Mouse (Mus musculus): ENCODE measurements around the gene Fndc5.

The Fndc5 gene

DNA sequence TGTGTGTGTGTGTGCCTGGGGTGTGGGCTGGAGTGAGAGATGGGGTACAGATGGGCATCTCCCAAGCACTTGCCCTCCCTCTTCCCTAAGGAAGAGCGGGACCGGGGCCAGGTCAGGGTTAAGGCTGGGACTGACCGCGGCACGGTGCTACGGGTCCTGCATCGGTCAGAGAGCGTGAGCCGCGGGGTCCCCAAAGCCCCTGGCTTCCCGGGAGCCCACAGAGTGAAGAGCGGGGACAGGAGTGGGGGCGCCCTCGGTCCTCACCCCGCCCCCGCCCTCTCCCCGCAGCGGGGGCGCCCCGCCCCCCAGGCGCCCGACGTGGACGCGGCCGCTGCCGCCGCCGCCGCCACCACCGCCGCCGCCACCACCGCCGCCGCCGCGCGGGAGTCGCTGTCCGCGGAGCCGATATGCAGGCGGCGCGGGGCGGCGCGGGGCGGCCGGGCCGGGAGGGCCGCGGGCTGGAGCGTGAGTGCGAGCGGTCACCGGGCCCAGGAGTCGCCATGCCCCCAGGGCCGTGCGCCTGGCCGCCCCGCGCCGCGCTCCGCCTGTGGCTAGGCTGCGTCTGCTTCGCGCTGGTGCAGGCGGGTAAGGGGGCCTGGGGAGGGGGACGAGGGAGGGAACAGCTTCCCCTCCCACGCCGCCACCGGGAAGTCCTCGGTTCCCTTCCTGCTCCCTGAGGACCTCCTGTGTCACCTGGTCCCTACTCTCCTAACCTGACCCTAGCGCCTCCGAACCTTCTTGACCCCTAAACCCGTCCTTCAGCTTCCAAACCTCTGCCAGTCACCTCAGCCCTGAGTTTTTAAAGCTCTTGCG is at the start of gene Fndc5:
Fndc5 (plus strand) TSS at position 421 of the 813 bp plus-strand sequence.
- DNase-seq (ENCODE audit: low spot score in 2 of 2), result no peak

DNA sequence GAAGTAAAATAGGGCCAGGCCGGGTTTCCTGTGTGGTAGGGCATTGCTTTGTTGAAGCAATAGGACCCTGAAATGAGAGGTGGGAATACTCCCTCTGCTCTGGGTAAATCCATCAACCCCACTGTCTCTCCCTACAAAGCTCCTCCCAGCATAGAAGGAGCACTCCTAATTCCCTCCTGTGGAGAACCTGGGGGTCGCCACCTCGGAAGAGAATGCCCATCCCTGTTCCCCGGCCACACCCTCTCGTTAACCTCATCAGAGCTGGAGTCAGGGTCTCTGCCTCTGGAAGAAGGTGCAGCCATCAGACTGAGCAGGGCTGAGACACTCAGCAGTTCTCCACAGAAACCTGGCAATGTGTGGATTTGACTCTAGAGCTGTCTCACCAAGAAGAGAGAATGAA is 48.9 kb upstream of the Fndc5 start:
- DNase-seq (ENCODE audit: low spot score in 2 of 2), result no peak

DNA sequence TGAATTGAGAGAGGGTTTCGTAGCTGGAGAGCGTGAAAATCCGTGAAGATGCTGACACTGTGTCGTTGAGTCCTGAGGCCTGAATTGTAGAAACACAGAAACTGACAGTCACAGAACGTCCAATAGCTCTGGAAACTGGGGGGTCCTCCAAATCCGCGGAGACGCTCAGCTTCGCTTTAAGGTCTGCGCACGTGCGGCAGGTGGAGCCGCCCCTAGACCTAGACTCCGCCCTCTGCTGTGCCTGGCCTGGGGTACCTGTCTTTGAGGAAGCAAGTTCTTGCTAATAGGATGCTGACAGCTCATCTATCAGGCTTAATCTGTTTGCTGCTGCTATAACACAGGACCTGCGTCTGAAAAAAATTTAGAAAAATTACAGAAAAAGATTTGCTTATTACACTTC is 41.5 kb upstream of the Fndc5 start:
- no peak for DNase-seq (ENCODE audit: low spot score in 2 of 2)

DNA sequence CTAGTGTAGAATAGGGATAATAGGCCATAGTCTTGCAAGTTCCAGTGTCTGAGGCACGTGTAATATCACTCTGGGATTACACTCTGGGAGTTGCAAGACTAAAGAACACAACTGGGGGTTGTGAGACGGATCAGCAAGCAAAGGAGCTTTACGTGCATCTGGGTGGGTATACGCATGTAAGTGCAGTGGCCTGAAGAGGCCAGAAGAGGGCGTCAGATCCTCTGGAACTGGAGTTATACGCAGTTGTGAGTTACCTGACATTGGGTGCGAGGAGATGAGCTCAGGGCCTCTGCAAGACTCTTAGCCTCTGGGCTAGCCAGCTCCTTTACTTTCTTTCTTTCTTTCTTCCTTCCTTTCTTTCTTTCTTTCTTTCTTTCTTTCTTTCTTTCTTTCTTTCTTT is 39.8 kb upstream of the Fndc5 start:
- no peak for DNase-seq (ENCODE audit: low spot score in 2 of 2)

DNA sequence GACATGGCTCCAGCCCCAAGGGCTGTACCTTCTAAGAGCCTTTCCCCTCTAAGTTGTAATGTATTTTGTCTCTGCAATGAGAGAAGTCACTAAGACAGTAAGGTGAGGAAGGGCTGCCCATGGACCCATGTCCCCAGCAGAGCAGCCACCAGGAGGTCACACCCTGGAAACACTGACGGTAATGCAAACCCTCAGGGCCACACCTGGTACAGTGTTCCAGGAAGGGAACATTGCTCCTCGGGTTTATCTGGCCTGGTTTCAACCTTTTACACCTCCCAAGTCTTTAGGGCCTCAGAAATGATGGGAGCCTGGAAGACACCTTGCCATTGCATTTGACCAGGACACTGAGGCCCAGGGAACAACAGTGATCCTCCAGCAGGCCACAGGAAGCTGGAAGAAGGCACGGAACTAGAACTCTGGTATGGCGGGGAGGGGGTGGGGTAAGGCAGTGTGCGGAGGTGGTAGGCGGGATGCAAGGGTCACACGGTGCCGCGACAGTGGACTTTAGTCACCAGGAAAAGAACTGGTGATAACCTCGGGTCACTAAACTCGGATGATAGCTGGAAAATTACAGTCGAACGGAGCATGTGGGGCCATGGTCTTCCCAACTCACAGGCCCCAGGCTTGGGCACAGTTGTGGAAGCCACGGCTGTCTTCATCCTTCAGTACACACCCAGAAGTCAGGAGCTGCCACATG is 34.5 kb upstream of the Fndc5 start:
- DNase-seq (ENCODE audit: low spot score in 2 of 2), result no peak

DNA sequence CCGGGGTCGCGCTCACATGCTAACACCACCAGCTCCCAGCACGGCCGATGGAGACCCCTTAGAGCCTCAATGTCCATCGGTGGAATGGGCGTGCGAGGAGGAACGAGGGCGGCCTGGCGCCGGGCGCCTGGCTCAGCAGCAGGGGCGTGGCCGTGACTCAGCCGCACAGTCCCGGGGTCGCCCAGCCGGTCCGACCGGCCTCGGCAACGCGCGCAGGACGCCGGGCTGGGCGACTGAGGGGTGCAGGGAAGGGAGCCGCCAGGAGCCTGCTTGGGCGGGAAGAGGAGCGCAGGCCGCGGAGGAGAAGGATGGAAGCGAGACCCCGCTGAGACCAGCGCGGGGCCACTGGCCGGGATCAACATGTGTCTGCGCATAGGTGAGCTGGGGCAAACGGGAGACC is 31.4 kb upstream of the Fndc5 start, which contains the start of gene Tmem54:
Tmem54 (plus strand) TSS at position 193 of the 400 bp plus-strand sequence.
- DNase-seq (ENCODE audit: low spot score in 2 of 2), result no peak

DNA sequence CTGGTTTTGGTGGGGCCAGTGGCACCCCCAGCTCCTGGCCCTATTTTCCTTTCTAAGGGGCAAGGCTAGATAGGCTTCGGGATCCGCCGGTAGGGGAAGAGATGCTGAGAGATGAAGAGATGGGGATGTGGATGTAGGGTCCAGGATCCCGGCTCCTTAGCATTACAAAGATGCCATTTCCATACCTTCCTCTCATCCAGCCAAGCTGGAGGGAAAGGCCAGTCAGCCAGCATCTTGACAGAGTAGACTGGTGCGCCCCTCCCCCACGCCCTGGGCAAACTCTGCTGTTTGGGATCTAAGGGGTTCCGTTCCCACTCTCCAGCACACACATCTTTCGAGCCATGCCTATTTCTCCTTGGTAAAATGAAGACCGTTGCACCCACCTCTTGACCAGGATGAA is 30.7 kb upstream of the Fndc5 start:
- DNase-seq (ENCODE audit: low spot score in 2 of 2), result no peak

DNA sequence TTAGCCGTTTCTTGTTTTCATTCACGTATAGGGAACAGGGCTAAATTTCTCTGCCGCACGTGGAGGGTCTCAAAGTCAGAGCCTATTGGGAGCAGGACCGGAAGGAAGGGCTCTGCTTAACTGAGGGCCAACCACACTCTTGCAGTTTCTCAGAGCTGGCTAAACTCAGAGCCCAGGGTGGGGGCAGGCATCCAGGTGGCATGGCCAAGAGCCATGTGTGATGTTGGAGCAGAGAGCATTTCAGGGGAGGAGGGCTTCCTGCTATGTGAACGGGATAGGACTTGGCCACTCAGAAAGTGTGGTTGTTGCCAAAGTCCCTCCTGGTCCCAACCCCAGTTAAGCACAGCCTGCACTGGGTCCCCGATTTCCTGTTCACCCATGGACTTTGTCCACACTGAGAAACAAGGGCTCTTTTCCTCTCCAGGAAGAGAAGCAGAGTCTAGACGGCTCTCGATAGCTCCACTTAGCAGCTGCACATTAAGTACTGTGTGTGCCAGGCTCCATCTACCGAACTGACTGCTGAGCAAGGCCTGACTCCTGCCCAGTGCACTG is 29.4 kb upstream of the Fndc5 start:
- DNase-seq (ENCODE audit: low spot score in 2 of 2), result no peak

DNA sequence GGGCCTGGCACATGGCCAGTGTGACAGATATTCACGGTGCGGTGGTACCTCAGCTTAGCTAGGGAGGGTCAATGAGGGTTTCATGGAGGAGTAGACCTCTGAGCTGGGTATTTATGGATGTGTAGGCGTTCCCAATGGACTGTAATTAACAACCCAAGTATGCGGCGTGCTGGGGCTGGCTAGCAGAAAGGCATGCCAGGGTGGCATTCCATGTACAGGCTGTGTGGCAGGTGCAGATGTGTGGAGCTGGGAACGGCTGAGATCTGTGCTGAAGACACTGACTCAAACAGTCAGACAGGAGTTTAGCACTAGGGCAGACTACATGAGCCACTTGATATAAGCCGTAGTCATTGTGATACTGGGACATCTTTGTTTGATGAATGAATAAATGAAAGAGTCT is 28.2 kb upstream of the Fndc5 start:
- DNase-seq (ENCODE audit: low spot score in 2 of 2), result no peak

DNA sequence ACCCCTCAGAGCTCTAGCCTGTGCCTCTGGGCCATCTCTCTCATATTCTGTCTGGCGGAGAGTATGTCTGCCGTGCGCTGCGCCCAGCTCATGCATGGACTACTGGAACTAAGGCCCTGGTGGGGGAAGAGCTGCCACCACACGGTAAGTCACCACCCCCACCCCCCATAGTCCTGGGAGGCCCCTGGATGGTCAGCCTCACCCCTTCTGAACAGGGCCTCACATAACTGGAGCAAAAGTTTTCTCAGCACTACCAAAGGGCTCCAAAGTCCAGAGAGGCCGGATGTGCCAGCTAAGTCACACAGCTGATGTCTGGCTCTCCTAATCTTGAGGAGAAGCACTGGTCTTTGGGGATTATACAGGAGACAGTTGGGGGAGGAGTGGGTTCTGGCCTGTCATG is 26.0 kb upstream of the Fndc5 start:
- DNase-seq (ENCODE audit: low spot score in 2 of 2), result no peak

DNA sequence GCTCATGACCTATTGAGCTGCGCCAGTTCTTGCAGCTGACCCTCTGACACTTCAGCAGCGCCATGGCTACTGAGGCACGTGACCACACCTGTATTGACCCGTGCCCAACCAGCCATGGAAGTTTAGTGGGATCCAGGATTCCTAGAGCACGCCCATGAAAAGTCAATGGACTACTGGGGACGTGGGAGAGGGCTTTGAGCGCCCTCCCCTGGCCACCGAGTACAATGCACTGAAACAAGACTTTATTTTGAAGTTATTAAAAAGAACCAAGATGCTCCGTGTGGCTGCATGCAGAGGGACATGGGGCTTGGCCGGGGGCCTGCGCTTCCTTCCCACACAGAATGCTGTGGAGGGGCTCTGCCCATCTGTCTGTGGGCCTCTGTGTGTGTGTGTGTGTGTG is 25.4 kb upstream of the Fndc5 start:
- no peak for DNase-seq (ENCODE audit: low spot score in 2 of 2)

DNA sequence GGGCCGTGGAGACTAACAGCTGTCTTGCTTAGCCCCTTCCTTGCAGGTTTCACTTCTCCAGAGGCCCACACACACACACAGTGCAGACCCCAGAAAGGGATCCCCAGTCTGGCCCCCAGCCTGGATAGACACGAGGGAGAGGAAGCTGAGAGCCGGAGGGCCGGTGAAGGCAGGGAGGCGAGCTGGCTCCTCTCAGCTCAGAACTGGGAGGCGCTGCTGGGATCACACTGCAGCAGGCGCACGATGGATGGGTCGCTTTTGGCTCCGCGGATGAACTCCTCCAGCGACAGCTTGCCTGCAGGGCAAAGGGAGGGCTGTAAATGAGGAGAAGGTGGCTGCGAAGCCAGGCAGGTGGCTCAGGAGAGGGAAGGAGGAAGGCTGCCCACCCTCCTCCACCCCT is 24.6 kb upstream of the Fndc5 start:
- DNase-seq (ENCODE audit: low spot score in 2 of 2), result no peak

DNA sequence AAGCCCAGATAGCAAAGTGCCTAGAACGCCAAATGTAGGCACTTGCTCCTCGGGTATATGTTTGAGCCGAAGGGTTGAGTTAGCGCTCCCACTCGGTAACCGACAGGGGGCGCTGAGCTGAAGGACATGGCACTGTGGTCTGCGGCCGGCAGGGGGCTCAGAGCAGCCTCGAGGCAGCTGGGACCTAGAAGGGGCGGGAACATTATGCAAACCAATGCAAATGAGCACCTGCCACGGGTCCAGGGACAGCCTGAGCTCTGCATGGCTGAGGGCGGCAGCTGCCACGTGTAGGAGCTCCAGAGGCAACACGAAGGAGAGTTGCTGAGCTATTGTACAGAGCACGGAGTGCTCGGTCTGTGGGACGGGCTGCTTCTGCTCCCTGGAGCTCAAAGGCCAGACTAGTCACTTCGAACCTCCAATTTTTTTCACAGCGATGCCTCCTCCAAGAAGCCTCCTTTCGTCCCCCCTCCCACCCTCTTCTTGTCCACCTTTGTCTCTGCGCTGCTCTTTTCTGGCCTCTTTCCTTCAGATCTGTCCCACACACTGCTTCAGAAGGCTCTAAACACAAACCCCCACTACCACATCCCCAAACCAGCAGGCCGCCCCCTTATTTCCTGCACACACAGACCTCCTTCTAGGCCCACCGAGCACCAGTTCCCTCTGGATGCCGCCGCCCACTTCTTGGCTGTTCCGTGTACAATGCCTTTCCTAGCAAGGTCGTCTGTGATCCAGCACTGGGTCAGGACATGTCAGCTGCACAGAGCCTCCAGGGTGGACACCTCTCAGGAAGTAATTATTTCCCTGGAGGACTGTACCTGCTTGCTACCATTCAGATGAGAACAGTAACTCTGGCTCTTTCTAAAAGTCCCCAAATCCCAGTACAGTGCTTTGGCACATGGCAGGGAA is 23.5 kb upstream of the Fndc5 start:
- peak; percentile 69 to 83 for DNase-seq (ENCODE audit: low spot score in 2 of 2)

DNA sequence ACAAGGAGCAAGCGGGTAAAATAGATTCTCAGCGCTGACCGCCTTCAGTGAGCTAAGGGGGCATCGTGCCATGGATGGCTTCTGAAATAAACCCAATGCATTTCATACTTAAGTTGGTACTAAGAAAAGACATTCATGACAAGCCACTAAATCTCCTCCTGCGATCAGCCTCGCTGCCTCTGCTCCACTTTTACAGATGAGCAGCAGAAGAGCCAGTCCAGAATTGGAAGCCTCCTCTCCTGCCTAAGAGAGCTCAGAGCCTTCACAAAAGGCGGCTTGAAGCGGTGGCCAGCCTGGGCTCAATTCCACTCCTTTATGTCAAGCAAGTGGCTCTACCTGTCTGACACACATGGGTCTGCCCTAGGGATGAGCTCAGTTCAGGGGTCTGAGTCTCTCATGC is 20.1 kb upstream of the Fndc5 start:
- DNase-seq (ENCODE audit: low spot score in 2 of 2), result no peak

DNA sequence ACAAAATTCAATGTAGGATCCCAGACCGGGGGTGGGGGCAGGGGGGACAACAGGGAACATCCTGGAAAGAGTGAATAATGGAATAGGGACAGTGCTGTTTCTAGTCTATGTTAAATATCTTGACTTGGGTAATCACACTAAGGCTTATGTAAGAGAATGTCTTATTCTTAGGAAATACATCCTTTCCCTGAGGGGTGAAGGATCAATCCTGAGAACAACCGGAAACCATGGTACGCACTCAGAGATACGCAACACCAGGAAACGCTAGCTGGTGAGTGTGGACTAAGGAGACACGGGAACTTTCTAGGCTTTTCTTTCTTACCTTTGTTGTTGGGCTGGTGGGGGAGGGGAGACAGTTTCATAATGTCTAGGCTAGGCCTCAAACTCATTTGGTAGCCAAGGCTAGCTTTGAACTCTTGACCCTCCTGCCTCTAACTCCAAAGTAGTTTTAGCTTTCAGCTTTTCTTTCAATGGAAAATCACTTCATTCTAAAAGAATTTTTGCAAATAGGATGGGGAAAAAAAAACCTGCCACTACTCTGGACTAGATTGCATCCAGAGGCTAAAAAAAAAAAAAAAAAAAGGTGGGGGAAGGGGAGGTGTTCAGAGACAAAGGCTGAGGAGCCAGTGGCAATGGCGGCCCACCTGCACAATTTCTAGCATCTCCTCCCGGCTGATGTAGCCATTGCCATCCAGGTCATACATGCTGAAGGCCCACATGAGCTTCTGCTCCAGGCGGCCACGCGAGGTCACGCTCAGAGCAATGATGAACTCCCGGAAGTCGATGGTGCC is 18.9 kb upstream of the Fndc5 start:
- DNase-seq (ENCODE audit: low spot score in 2 of 2), result no peak

DNA sequence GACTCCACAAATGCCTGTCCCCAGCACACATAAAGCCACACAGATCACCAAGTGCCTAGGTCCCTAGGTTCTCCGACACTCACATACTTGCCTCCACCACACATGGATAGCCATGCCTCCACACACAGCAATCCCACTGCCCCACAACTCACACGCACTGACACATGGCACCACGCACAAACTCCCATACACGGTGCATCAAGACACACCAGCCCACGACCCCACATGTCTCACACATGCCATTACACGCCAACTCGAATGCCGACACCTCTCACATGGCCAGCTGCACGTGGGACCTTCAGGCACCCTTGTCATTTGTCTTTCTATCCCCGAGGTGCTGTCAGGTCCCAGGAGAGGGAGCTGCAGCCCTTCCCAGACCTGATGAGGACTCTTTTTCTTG is 17.1 kb upstream of the Fndc5 start:
- DNase-seq (ENCODE audit: low spot score in 2 of 2), result no peak

DNA sequence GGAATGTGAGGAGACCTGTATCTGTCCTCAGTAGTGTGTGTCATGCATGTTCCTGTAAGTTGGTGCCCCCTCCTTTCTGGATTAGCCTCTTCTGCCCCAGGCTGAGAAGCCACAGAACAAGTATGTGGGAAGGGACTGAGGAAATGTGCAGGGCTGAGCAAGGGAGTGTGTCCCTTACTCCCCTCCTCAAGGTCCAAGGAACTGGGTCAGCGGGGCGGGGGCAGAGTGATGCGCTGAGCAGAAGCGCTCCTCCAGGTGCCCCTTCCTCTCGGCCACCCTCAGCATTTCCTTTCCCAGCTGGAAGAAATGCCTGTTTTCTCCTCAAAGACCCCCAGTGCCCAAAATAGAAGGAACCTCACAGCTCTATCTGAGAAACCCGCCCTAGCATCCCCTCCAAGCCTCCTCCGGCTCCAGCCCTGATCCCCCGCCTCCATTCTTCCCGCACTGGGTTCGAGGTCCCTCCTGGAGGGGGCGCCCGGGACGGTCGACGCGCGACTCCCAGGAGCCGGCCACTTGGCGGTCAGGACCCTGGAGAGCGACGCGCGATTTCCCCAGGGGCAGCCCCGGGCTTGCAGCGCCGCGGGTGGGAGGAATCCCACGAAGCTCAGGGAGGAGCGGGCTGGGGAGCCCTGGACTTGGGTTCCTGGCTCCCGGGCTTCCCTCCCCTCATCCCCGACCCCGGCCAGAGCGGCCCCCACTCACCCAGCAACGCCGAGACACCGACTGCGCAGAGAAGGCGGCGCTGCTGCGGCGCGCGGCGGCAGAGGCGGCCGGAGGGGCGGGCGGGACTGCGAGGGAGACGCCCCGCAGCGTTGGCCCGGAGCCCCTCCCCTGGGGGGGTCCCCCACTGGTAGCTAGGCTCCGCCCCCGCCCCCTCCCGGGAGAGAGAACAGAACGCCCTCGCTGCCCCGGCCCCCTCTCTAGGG is 16.0 kb upstream of the Fndc5 start:
- peak in 1 of 2 experiments; percentile 48 for DNase-seq (ENCODE audit: low spot score in 2 of 2)

DNA sequence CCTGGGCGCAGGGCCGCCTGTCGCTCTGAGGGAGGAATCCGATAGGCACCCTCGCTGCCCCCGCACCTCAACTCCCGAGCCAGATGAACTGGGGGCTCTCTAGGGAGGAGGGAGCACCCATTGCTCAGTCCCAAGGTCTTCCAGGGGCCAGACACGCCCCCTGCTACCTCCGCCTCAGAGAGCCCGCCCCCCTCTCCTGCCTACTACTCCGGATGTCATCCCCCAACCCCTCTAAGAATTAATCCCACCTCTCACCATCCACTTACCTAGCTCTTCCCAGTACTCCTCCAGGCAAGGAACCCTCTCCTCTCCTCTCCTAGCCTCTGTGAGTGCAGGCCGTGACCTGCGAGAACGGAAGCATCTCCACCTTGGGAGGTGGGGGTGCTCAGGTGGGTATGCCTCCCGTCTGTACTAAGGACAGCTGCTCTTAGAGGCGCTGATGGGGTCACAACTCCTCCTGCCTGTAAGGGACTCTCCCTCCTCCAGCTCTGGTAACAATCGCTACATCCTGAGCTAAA is 15.2 kb upstream of the Fndc5 start, which contains the start of gene Hpca:
Hpca (minus strand) TSS at position 468 of the 518 bp plus-strand sequence.
- no peak for DNase-seq (ENCODE audit: low spot score in 2 of 2)

DNA sequence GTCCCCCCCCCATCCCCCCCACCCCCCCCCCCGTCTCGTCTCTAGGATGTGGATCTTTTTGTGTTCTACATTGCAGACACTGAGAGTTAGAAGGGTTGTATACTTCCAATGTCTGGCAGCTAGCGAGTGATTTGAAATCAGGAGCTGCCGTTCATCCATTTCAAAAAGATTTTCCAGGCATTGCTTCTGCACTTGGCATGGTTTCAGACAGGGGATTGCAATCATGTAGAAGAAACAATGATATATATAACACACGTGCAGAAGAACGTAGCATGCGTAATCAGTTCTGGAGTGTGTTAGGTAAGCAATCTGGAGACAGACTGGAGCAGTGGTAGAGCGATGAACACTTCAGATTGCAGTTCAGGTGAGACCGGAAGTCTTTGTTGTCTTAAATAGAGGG is 14.7 kb upstream of the Fndc5 start:
- no peak for DNase-seq (ENCODE audit: low spot score in 2 of 2)

DNA sequence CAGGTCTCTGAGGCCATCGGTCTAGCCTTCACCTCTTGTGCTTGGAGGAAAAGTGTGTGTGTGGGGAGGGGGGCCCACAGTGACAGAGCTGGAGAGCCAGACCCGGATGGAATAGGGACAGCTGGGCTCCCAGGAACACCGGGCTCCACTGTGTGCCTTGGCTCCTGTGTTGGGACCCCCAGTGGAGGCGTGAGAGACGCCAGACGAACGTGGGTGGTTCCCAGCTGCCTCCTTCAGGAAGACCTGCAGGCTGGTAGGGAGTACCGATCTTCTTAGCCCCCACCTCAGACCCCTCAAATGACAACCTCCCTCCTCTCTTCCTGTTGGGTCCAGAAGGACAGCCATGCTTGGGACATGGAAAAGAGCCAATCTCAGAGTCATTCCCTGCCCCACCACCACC is 14.1 kb upstream of the Fndc5 start:
- no peak for DNase-seq (ENCODE audit: low spot score in 2 of 2)
